Mouse (Mus musculus) retina, adult 2 months (tissue): ENCODE data around the gene Cpd.
"Not testable (repeated sequence)": the region's sequence is repeated elsewhere in the genome, so short reads cannot be mapped to it uniquely, and the experiment has no call there.

Experiments
- DNase-seq: peaks from one replicate; pipeline ENCODE4 v3.0.0-alpha.2; 2012; ENCODE audit warnings: low read depth, low spot score

Cpd gene

DNA sequence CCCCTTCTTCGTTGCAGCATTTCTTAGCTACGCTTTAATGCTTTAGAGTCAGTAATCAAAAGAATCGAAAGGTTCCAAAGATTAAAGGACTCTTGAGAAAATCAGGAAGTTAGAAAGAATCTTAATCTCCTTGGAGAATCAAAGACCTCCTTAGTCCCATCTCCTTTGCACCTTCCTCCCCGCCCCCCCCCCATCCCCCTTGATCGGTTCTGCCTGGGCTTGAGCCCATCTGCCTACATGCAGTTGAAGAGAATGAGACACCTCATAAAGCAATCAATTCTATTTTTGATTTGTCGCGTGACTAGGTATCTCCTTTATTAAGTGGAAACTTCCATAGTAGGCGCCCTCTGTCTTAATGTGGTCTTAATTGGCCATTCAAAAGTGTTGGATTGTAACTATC lies 536 bp upstream of the Cpd start:
- no peak for DNase-seq

- DNase-seq, result no peak
Measured at GRCm38 (mm10) chr11:76846011-76846877, 574 bp downstream of the Cpd start.

DNA sequence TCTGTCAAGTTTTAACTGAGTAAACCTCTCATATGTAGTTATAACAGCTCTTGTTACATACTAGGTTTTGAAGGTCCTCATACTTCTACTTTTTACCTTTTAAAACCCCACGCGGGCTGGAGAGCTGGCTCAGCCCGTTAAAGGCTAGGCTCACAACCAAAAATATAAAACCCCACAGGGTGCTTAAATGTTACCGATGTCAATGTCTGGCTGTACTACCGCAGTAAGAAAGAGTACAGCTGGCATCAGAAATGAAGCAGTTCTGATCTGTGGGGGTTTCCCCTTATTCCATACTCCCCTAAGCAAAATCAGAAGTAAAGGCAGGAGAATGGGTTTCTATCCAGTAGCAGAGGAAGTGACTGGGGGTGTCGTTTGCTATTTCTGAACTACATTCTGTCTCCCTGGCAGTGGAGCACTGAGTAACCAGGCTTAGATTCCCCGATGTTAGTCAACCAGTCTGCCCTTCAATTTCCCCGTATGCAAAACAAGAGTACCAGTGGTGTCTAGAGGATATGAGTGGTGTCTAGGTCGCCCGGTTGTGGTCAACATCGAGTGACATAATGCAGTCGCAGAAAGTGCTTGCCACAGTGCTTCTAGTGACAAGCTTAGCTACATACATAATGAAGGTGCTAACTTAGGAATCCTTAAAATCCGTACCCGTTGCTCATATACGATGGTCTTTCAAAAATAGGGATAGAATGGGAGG lies 1.4 kb downstream of the Cpd start:
- no peak for DNase-seq

DNA sequence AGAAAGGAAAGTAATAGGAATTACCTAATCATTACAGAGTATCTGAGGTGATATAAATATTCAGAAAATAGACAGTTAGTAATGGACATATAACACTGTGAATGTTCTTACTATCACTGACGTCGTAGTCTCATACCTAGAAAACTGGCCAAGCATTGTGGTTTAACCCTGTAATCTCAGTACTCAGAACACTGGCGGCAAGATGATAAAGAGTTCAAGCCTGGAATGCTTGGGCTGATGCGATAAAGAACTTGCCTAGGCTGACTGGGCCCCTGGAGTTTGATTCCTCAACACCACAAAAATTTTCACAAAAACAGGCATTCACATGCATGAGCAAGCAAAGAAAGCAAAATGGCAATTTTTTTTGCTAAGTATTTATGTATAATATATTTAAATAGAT lies 8.2 kb downstream of the Cpd start:
- DNase-seq, result no peak

DNA sequence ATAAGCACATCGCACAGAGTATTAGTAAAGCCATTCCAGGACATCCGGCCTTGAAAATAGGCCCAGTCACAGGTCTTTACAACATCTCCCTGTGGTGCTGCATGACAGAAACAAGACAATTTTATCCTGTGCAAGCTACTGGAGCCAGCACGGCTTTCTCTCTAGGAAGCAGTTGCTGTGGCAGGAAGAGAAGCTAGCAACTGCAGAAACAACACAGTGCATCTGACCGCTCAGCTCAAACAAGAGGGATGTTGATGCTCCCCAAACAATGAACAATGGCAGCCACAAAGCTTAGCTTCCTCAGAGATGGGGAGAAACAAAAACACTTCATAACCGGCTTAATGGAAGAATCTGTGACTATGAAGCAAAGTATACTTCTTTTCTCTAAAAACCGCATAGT lies 10.5 kb downstream of the Cpd start:
- DNase-seq, result no peak

- no peak for DNase-seq
Measured at GRCm38 (mm10) chr11:76835868-76836267, 10.9 kb downstream of the Cpd start.

- no peak for DNase-seq
Measured at GRCm38 (mm10) chr11:76834665-76835064, 12.2 kb downstream of the Cpd start.

DNA sequence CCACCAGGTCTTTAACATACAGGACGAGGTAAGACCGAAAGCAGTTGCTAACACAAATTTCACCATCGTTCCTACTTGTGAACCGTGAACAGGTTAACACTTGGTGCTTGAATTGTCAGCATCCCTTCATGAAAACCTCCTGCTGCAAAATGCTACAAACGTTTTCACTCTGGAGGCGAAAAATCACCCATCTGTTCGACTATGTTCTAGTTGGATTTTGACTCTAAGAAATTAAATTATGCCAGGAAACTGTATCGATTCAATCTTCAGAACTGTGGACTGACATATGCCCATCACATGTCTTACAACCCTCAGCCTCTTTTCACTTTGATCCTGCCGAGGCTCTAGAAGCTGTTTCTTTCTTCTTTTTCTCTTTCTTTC lies 21.9 kb downstream of the Cpd start:
- DNase-seq, result no peak

DNA sequence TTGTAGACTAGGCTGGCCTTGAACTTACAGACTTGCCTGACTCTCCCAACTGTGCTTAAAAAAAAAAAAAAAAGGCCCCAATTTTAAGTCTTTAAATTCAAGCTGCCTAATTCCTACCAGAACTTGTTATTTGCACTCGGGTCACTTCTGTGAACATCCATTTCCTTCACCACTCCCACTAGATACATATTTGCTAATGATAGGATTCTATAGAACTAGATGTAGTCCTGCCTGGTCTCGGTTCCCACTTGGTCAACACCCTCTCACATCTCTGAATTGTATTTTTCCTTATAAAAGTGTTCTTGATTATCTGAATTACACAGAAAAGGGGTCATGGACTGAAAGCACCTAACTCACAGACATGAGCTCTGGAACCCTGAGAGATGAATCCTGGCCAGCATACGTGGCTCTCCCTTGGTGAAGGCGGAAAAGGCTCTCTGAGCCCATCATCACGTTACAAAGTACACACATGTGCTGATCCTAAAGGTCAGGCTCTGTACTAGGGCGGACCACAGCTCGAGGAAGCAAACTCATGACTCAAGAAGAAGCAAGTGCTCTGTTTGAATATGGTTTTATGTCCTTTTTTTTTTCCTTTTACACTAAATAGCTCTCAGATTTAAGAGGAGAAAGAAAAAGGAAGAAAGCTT lies 22.5 kb downstream of the Cpd start:
- no peak for DNase-seq

DNA sequence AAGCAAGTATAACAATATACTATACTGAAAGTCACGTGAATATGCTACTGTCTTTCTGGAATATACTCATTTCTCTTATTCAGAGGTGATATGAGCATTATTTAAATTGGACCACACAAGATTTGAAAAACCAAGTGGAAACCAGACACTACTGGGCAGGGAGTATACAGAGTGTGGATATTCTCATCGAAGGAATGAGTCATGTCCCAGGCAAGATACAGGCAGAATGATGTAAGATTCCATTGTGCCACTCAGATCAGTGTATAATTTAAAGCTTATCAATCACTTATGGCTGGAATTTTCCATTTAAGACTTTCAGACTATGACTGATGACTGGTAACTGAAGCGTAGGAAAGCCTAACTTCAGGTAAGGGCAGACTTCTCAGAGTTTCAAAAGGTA lies 23.2 kb downstream of the Cpd start:
- DNase-seq, result no peak

DNA sequence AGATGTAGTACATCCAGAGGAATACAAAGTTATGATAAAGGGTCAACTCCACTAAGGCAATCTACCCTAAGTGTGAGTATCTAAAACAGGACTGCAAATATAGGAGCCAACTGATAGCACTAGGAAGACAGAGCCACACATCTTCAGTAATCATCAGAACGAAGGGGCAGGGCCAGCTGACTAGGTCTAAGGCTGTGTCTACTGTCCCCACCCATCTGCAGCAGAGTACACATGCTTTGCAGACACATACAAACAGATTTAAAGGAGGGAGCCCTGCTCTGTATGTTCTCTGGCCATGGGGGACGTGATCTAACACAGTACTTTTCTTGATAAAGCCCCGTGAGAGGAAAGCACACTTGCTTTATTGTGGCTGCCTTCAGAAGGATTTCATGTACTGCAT lies 25.5 kb downstream of the Cpd start:
- no peak for DNase-seq

DNA sequence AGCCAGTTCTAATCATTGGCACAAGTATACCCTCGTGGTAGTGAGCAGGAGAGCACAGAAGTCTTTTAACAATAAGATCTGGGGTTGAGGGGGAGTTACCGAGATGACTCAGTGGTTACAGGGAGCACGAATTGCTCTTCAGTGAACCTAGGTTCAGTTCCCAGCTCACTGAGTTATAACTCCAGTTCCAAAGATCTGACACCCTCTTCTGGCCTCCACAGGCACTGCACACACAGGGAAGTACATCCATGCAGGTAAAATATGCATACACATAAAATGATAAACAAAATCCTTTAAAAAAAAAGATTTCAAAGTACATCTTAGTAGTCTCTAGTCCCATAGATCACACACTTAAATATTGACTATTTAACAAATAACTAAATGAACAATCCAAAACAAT lies 29.2 kb downstream of the Cpd start:
- no peak for DNase-seq

DNA sequence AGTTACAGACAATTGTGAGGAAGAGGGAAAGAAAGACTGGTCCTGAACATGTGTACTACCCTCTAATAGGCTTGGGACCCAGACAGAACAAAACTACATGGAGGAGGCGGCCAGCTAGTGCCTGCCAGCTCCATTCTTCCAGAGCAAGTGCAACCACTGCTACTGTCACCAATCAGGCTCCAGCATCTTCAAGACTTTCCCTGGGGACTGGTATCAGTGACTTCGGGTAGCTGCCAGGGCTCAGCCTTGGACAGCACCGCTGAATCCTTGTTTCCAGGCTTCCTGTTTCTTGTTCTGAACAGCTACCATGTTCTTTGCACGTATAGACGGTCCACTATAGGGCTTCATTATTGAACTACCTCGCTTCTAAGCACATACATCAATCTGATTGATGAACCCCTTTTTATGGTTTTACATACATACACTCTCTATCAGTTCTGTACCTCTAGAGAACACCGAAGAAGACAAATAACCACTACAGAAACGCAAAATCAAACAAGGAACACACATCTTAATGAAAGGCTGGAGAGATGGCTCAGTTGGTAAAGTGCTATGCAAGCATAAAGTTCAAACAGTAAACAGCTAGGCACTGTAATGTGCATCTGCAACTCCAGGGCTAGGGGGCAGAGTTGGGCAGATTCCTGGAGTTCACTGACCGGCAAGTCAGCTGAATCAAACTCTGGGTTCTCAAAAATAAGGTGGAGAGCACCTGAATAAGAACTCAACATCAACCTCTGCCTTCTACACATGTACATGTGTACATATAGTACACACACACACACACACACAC lies 35.9 kb downstream of the Cpd start:
- no peak for DNase-seq

DNA sequence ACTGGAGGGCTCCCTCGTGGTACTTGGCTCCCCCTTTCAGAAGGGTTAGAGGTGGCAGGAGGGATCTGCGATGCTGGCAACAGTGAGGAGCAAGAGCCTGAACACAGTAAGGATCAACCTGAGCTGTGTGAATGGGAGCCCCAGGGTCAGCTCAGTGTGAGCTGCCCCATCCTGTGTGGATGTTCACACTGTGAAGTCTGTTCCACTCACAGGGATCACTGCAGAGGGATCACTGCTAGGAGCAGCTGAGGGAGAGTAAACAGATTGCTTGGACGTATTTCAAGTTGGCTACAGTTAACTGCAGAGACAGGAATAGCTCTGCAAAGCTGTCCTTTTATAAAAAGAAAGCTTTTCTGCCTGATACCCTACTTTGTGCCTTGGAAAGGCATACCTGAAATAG lies 37.4 kb downstream of the Cpd start:
- no peak for DNase-seq

GRCm38 (mm10) chr11:76808550-76808949 lies 38.3 kb downstream of the Cpd start:
- DNase-seq, result no peak

DNA sequence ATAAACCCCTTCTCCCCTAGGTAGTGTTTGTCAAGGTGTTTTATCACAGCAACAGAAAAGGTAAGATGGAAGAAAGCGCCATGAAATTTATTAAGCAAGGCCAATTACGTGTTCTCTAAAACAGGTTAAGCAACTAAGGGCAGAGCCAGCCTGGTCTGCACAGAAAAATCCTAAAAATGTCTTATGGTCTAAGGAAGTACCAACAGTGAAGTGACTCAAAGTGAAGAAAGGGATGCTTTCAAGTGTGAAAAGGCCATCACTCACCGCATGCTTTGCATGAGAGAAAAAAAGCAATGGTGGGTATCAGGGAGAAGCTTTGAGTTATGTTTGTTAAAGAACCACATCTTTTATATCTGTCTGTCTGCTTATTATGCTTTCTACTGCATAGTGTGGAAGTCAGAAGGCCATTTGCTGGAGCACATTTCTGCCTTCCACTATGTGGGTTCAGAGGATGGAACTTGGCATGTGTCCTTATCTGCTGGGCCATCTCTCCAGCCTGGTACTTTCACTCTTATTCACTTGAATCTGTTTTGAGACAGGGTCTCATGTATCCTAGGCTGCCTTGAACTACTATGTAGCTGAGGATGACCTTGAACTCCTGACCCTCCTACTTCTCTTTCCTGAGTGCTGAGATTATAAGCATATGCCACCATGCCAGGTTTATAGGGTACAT lies 39.7 kb downstream of the Cpd start:
- no peak for DNase-seq

- no peak for DNase-seq
Measured at GRCm38 (mm10) chr11:76806026-76806425, 40.8 kb downstream of the Cpd start.

DNA sequence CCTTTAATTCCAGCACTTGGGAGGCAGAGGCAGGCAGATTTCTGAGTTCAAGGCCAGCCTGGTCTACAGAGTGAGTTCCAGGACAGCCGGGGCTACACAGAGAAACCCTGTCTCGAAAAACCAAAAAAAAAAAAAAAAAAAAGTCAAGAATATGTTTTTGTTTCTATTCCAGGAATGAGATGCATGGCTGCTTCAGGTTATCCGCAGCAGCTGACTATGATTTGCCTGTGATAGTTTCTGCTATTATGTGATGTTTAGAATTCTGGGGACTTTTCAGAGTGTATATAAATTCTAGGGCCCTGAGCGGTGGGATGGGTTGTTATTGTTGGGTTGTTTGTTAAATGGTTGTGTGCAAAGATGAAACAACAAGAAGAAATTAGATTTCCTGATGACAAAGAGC lies 41.7 kb downstream of the Cpd start:
- not testable (repeated sequence) for DNase-seq

- DNase-seq, result no peak
Measured at GRCm38 (mm10) chr11:76803266-76803665, 43.6 kb downstream of the Cpd start.

DNA sequence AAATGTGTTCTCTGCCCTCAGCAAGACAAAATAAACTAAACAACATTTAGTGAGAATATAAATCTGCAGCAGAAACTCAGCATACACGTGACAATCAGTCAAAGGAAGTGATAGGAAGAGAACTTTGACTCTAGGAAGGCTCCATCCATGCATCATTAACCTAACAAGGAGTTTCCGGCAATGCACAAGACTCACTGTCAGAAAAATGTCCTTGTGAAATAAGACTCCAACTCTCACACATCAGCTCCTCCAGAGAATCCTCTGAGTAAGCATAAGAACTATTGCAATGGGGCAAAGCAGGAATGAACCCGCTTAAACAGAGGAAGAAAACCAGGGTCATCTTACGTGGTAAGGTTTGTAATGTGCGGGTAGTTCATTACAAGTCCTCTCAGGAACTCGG lies 49.6 kb downstream of the Cpd start:
- DNase-seq, result no peak

- no peak for DNase-seq
Measured at GRCm38 (mm10) chr11:76795326-76795725, 51.5 kb downstream of the Cpd start.
